Mouse (Mus musculus): ENCODE data around the gene Peli2. TPM values are rescaled to one million over a fixed set of nuclear protein-coding genes. Genes with fewer than 3 reads are reported as not detected.

The Peli2 gene
- polyA plus RNA-seq, 1 experiment from 2014 or later, result 7.5 TPM

DNA sequence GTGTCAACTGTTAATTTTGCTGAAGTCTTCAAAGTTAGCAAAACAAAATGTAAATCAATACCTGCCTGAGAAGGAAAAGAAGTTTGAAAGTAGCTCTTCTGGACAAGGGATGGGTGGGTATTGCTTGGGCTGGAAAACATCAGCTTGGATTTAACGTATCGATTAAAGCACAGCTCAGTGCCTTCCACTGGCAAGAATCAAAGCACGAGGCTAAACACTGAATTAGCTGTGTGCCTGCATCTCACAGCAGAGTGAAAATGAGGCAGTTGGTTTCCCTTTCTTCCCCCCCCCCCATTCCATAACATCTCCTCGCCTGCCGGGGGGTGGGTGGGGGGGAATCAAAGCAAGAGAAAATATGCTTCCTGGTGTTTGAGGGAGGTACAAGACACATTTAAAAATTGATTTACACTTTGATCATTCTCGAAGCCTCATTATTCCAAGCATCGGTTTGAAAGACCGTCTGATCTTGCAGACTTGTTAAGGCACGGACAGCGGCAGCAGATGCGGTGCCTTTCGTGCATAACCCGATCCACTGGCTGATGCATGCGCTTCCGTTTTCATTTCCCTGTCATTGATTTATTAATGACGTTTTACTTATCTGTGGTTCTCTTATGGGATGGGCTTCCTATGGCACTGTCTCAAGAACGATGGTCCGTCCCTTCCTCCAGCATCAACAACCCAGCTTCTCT, 203.3 kb downstream of the Peli2 start:
- Histone ChIP-seq H3K9me3 (ENCODE audit: control insufficient read depth, low read length) (no peaks in the 10 kb centered on the region), H3K27me3 (ENCODE audit: control insufficient read depth, insufficient read depth, low read length) (no peaks in the 10 kb centered on the region), H3K9ac (replicated peaks; ENCODE audit: low read depth, low read length) (no peak overlapping the region), H3K27ac (ENCODE audit: low read depth, low read length) (no peak overlapping the region), H3K4me3 (ENCODE audit: low read depth, low read length) (no peak overlapping the region), H3K36me3 (ENCODE audit: control insufficient read depth, insufficient read depth, low read length) (no peaks in the 10 kb centered on the region), H3K4me1 (ENCODE audit: control insufficient read depth, insufficient read depth, low read length) (no peaks in the 10 kb centered on the region), H3K4me2 (ENCODE audit: low read depth, low read length) (no peak overlapping the region)
- WGBS, result 72% methylated on average over 18 of the region's 18 CpGs
- no peak for ATAC-seq (ENCODE audit: low read depth)

DNA sequence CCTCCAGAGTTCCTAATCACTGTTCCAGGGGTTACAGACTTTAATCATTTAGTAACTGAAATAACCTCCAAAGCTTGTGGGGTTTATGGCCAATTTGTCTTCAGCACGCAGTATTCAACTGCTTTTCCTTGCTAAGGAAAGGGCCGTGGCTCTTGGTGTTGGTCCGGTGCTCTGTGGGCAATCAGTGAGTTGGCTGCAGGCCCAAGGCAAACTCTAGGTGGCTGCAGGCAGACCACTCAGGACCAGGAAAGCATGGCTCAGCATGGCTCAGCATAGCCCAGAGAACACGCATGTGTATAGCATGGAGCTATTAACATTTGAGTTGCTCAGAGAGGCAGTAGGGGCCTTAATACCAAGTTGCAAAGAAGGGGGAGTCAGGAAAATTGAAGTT, 203.8 kb downstream of the Peli2 start:
- 76% methylated on average over 4 of the region's 4 CpGs for WGBS
- Histone ChIP-seq H3K4me3 (ENCODE audit: low read depth, low read length) (no peak overlapping the region), H3K36me3 (ENCODE audit: control insufficient read depth, insufficient read depth, low read length) (no peaks in the 10 kb centered on the region), H3K9me3 (ENCODE audit: control insufficient read depth, low read length) (no peaks in the 10 kb centered on the region), H3K27me3 (ENCODE audit: control insufficient read depth, insufficient read depth, low read length) (no peaks in the 10 kb centered on the region), H3K4me2 (ENCODE audit: low read depth, low read length) (no peak overlapping the region), H3K27ac (ENCODE audit: low read depth, low read length) (no peak overlapping the region), H3K4me1 (ENCODE audit: control insufficient read depth, insufficient read depth, low read length) (no peaks in the 10 kb centered on the region), H3K9ac (replicated peaks; ENCODE audit: low read depth, low read length) (no peak overlapping the region)
- ATAC-seq (ENCODE audit: low read depth), result no peak

DNA sequence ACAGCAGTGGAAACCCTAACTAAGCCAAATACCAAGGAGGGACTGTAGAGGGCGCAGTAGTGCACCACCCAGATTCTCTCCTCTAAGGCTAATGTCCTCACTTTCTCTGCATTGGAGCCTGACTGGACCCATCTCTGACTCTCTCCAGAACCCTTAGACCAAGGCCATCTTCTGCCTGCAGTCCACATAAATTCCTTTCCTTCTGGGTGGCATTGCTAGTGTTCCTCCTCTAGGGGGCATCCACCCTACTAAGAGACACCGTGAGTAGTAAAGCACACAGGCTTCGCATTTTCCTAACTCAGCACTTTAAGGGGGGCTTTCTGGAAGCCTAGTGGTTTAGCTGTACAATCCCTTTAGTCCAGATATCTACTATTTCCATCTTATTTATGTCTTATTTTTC, 207.1 kb downstream of the Peli2 start:
- Histone ChIP-seq H3K4me2 (ENCODE audit: low read depth, low read length) (no peak overlapping the region), H3K27ac (ENCODE audit: low read depth, low read length) (no peak overlapping the region), H3K9me3 (ENCODE audit: control insufficient read depth, low read length) (no peaks in the 10 kb centered on the region), H3K36me3 (ENCODE audit: control insufficient read depth, insufficient read depth, low read length) (no peaks in the 10 kb centered on the region), H3K4me3 (ENCODE audit: low read depth, low read length) (no peak overlapping the region), H3K9ac (replicated peaks; ENCODE audit: low read depth, low read length) (no peak overlapping the region), H3K4me1 (ENCODE audit: control insufficient read depth, insufficient read depth, low read length) (peaks cover 6% of the 10 kb centered on the region; the same call in 1 of the 2 replicates), H3K27me3 (ENCODE audit: control insufficient read depth, insufficient read depth, low read length) (no peaks in the 10 kb centered on the region)
- 70% methylated on average over 3 of the region's 3 CpGs for WGBS
- no peak for ATAC-seq (ENCODE audit: low read depth)

DNA sequence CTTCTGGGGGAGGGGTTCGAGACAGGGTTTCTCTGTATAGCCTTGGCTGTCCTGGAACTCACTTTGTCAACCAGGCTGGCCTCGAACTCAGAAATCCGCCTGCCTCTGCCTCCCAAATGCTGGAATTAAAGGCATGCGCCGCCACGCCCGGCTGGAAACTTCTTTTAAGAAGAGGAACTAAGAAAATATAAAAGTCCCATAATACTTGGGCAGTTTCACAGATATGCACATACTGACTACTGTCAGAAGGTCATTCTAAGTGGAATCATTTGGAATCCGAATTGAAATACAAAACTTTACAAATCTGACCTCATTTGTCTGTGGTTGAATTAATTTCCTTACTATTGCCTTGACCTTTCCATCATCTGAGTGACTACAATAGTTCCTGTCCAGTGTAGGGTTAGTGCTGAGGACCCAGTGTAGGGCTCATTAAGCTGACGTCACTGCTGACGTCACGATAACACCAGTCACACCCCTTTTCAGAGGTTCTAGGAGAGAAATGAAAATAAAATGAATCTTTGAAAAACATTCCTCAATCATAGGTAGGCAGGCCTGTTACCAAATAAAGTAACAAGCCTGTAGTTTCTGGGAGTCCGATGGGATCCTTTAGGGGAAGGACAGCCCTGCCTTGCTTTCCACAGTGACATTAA, 209.2 kb downstream of the Peli2 start:
- 90% methylated on average over 12 of the region's 12 CpGs for WGBS
- ATAC-seq (ENCODE audit: low read depth), result no peak
- Histone ChIP-seq H3K4me2 (ENCODE audit: low read depth, low read length) (no peak overlapping the region), H3K4me3 (ENCODE audit: low read depth, low read length) (no peak overlapping the region), H3K9me3 (ENCODE audit: control insufficient read depth, low read length) (no peaks in the 10 kb centered on the region), H3K4me1 (ENCODE audit: control insufficient read depth, insufficient read depth, low read length) (peaks cover 12% of the 10 kb centered on the region; the same call in 1 of the 2 replicates), H3K27ac (ENCODE audit: low read depth, low read length) (no peak overlapping the region), H3K27me3 (ENCODE audit: control insufficient read depth, insufficient read depth, low read length) (no peaks in the 10 kb centered on the region), H3K9ac (replicated peaks; ENCODE audit: low read depth, low read length) (no peak overlapping the region), H3K36me3 (ENCODE audit: control insufficient read depth, insufficient read depth, low read length) (no peaks in the 10 kb centered on the region)
